Mouse (Mus musculus) intestine, postnatal 0 days (tissue): ENCODE measurements at regions not wholly inside any gene's neighbourhood (a gene's known extent, or its start where the extent isn't known, plus 50 kb on each side); places are given as distances from the start of the nearest gene placed in this dataset.

Experiments used
- ATAC-seq: fragments of 200-750 bp; cut with Nextera tagmentation; 2 replicates; pipeline ENCODE4 v1.8.0; 2017; ENCODE audit warnings: mild to moderate bottlenecking, moderate TSS enrichment, moderate library complexity
- H3K27ac ChIP-seq: fragments of 300-500 bp; sonication (generic); 2 replicates; pipeline ENCODE4 v1.5.1; 2014; ENCODE audit warnings: mild to moderate bottlenecking, low read depth, low read length, moderate library complexity
- H3K27me3 ChIP-seq: fragments of 300-500 bp; sonication (generic); replicated peaks from 2 replicates; pipeline ENCODE4 v1.6.1; 2014; ENCODE audit warnings: low read length, mixed read lengths; ENCODE audit not compliant: control insufficient read depth, insufficient read depth
- H3K36me3 ChIP-seq: fragments of 300-500 bp; sonication (generic); 2 replicates; pipeline ENCODE4 v1.6.1; 2014; ENCODE audit warnings: mild to moderate bottlenecking, moderate library complexity; ENCODE audit not compliant: control insufficient read depth, insufficient read depth
- H3K4me1 ChIP-seq: fragments of 300-500 bp; sonication (generic); replicated peaks from 2 replicates; pipeline ENCODE4 v1.6.1; 2014; ENCODE audit warnings: antibody characterized with exemption, low read length, mixed read lengths; ENCODE audit not compliant: control insufficient read depth, insufficient read depth
- H3K4me2 ChIP-seq: fragments of 300-500 bp; sonication (generic); replicated peaks from 2 replicates; pipeline ENCODE4 v1.6.1; 2014; ENCODE audit warnings: low read depth, mild to moderate bottlenecking, moderate library complexity
- H3K4me3 ChIP-seq: fragments of 300-500 bp; sonication (generic); 2 replicates; pipeline ENCODE4 v1.5.1; 2014; ENCODE audit warnings: low read depth, low read length
- H3K9ac ChIP-seq: fragments of 300-500 bp; sonication (generic); 2 replicates; pipeline ENCODE4 v1.6.1; 2014; ENCODE audit warnings: mild to moderate bottlenecking, low read depth, low read length
- H3K9me3 ChIP-seq: fragments of 300-500 bp; sonication (generic); 2 replicates; pipeline ENCODE4 v1.6.1; 2016; ENCODE audit warnings: mixed run types; ENCODE audit not compliant: control insufficient read depth
- CTCF ChIP-seq: sonication (generic); IDR thresholded peaks from 2 replicates; pipeline ENCODE4 v1.5.1; 2016; ENCODE audit warnings: low read depth, mild to moderate bottlenecking, control low read depth, antibody characterized with exemption, moderate library complexity
- WGBS: fragments of 180-500 bp; shearing (Covaris S2); extraction: QIAGEN DNeasy Blood & Tissue Kit; methylation state at CpG from one replicate; pipeline ENCODE4 v1.1.7; 2014; 5-methylcytosine and 5-hydroxymethylcytosine counted together

- H3K9ac ChIP-seq = no peak overlapping the region
- WGBS = 92% methylated on average over 1 of the region's 4 CpGs
- H3K4me2 ChIP-seq = no peak overlapping the region
- no peak for ATAC-seq
- TF ChIP-seq CTCF = no peak
- H3K27ac ChIP-seq = no peak overlapping the region
- H3K4me3 ChIP-seq = no peak overlapping the region
- no peaks in the 10 kb centered on the region for H3K9me3 ChIP-seq
- no peaks in the 10 kb centered on the region for H3K36me3 ChIP-seq
- no peaks in the 10 kb centered on the region for H3K27me3 ChIP-seq
- no peaks in the 10 kb centered on the region for H3K4me1 ChIP-seq
Observed at GRCm38 (mm10) chr8:26697579-26698084, 279.5 kb upstream of the Zfp703 start.

GRCm38 (mm10) chr8:26698580-26698979 lies 278.5 kb upstream of the Zfp703 start:
- Histone ChIP-seq H3K4me1 (no peaks in the 10 kb centered on the region), H3K4me3 (no peak overlapping the region), H3K27ac (no peak overlapping the region), H3K27me3 (no peaks in the 10 kb centered on the region), H3K4me2 (no peak overlapping the region), H3K9me3 (no peaks in the 10 kb centered on the region), H3K36me3 (no peaks in the 10 kb centered on the region), H3K9ac (no peak overlapping the region)
- TF ChIP-seq CTCF = no peak
- ATAC-seq = peak; percentile 31; the same call in 1 of the 2 replicates
- WGBS = 28% methylated on average over 7 of the region's 7 CpGs

- 39% methylated on average over 9 of the region's 9 CpGs for WGBS
Observed at GRCm38 (mm10) chr8:26706048-26706767, 270.9 kb upstream of the Zfp703 start.

GRCm38 (mm10) chr8:26706768-26707156 lies 270.4 kb upstream of the Zfp703 start:
- H3K36me3 ChIP-seq = no peaks in the 10 kb centered on the region
- WGBS = 46% methylated on average over 7 of the region's 7 CpGs
- no peaks in the 10 kb centered on the region for H3K9me3 ChIP-seq
- H3K27me3 ChIP-seq = no peaks in the 10 kb centered on the region
- H3K27ac ChIP-seq = no peak overlapping the region
- TF ChIP-seq CTCF = no peak
- no peak overlapping the region for H3K4me2 ChIP-seq
- no peak overlapping the region for H3K9ac ChIP-seq
- no peak for ATAC-seq
- no peak overlapping the region for H3K4me3 ChIP-seq
- H3K4me1 ChIP-seq = no peaks in the 10 kb centered on the region

More at GRCm38 (mm10) chr8:26706048-26706767, 270.9 kb upstream of the Zfp703 start:
- Histone ChIP-seq H3K36me3 (no peaks in the 10 kb centered on the region), H3K4me1 (no peaks in the 10 kb centered on the region), H3K27ac (no peak overlapping the region), H3K9me3 (no peaks in the 10 kb centered on the region), H3K4me2 (no peak overlapping the region), H3K4me3 (no peak overlapping the region), H3K9ac (no peak overlapping the region), H3K27me3 (no peaks in the 10 kb centered on the region)
- no peak for TF ChIP-seq CTCF
- peak; percentile 56; the same call in 1 of the 2 replicates for ATAC-seq

GRCm38 (mm10) chr8:26713836-26714235 lies 263.3 kb upstream of the Zfp703 start:
- no peak for TF ChIP-seq CTCF
- Histone ChIP-seq H3K9me3 (no peaks in the 10 kb centered on the region), H3K4me3 (no peak overlapping the region), H3K36me3 (no peaks in the 10 kb centered on the region), H3K4me2 (no peak overlapping the region), H3K9ac (no peak overlapping the region), H3K27ac (no peak overlapping the region), H3K27me3 (no peaks in the 10 kb centered on the region), H3K4me1 (no peaks in the 10 kb centered on the region)
- WGBS = 94% methylated on average over 8 of the region's 8 CpGs
- ATAC-seq = no peak

GRCm38 (mm10) chr8:26714714-26715113 lies 262.4 kb upstream of the Zfp703 start:
- H3K36me3 ChIP-seq = no peaks in the 10 kb centered on the region
- ATAC-seq = no peak
- no peak overlapping the region for H3K4me3 ChIP-seq
- H3K9me3 ChIP-seq = no peaks in the 10 kb centered on the region
- no peaks in the 10 kb centered on the region for H3K27me3 ChIP-seq
- WGBS = 89% methylated on average over 3 of the region's 3 CpGs
- H3K4me2 ChIP-seq = no peak overlapping the region
- no peaks in the 10 kb centered on the region for H3K4me1 ChIP-seq
- no peak overlapping the region for H3K27ac ChIP-seq
- no peak overlapping the region for H3K9ac ChIP-seq
- no peak for TF ChIP-seq CTCF
